Comparison of ENCODE assay signal across 19 mouse cellular contexts in genomic region chr7:65780578-65781370, GRCm38 (mm10).
DNase-seq lines count a peak whose midpoint lies in the region; ATAC-seq and TF ChIP-seq lines count a peak whose summit lies in the region.
"Had no signal": no experiment of that assay in that cellular context is flagged by ENCODE, and none has a peak within 500 bp of the region (broad histone marks: within the 10 kb centered on the region; RNA-seq: fewer than 3 reads in every experiment).

No protein-coding gene starts in this region.

- H3K9ac ChIP-seq in embryonic facial prominence, embryonic 15.5 days: no peak overlapping the region
- H3K9ac ChIP-seq in forebrain, postnatal 0 days: no peak overlapping the region
- no peak overlapping the region for H3K9ac ChIP-seq in limb, embryonic 15.5 days
- H3K9ac ChIP-seq: heart, embryonic 15.5 days; lung, embryonic 15.5 days; midbrain, embryonic 12.5 days; neural tube, embryonic 15.5 days had no signal

- H3K36me3 ChIP-seq in embryonic facial prominence, embryonic 15.5 days: no peaks in the 10 kb centered on the region
- no peaks in the 10 kb centered on the region for H3K36me3 ChIP-seq in forebrain, postnatal 0 days (ENCODE audit: insufficient read depth)
- no peaks in the 10 kb centered on the region for H3K36me3 ChIP-seq in limb, embryonic 15.5 days
- H3K36me3 ChIP-seq: heart, embryonic 15.5 days; lung, embryonic 15.5 days; midbrain, embryonic 12.5 days; neural tube, embryonic 15.5 days had no signal

- no peak for TF ChIP-seq CTCF in forebrain, postnatal 0 days (IDR thresholded peaks at IDR 0.05; ENCODE audit: low read depth)

- 58% methylated on average over 9 of the region's 9 CpGs for WGBS in embryonic facial prominence, embryonic 15.5 days
- WGBS in forebrain, postnatal 0 days: 21% methylated on average over 9 of the region's 9 CpGs
- 26% methylated on average over 9 of the region's 9 CpGs for WGBS in limb, embryonic 15.5 days

- no peaks in the 10 kb centered on the region for H3K27me3 ChIP-seq in embryonic facial prominence, embryonic 15.5 days
- H3K27me3 ChIP-seq in forebrain, postnatal 0 days (ENCODE audit: insufficient read depth, low read length): no peaks in the 10 kb centered on the region
- no peaks in the 10 kb centered on the region for H3K27me3 ChIP-seq in limb, embryonic 15.5 days
- H3K27me3 ChIP-seq: heart, embryonic 15.5 days; lung, embryonic 15.5 days; midbrain, embryonic 12.5 days; neural tube, embryonic 15.5 days had no signal

- DNase-seq in Muller cell, postnatal 12 days (ENCODE audit: inconsistent ontology term): peak; percentile 11
- DNase-seq in forebrain, postnatal 0 days: peak; percentile 4
- DNase-seq in right cerebral cortex, postnatal 14 days: no peak
- DNase-seq in gastrocnemius, adult 8-10 months (ENCODE audit: low spot score in 2 of 2): no peak
- DNase-seq in gastrocnemius, postnatal 10 days: no peak
- DNase-seq: embryo, embryonic 11 days; heart, adult 18-20 months; kidney, adult 9 months; kidney, postnatal 36 days; liver; right cerebral cortex, postnatal 4 days; thymus, adult 18-20 months had no signal

- H3K4me2 ChIP-seq in embryonic facial prominence, embryonic 15.5 days (replicated peaks): 0 out of 2 replicates have a peak overlapping the region, but pooled peaks have one; percentile 17
- no peak overlapping the region for H3K4me2 ChIP-seq in forebrain, postnatal 0 days (ENCODE audit: low read depth)
- peak overlapping the region; percentile 32 for H3K4me2 ChIP-seq in limb, embryonic 15.5 days
- H3K4me2 ChIP-seq: heart, embryonic 15.5 days; lung, embryonic 15.5 days; midbrain, embryonic 12.5 days; neural tube, embryonic 15.5 days had no signal

- H3K27ac ChIP-seq in embryonic facial prominence, embryonic 15.5 days (replicated peaks): peak overlapping the region; percentile 44; the same call in 1 of the 2 replicates
- no peak overlapping the region for H3K27ac ChIP-seq in forebrain, postnatal 0 days (ENCODE audit: low read depth, low read length)
- peak overlapping the region; percentile 71 for H3K27ac ChIP-seq in limb, embryonic 15.5 days
- H3K27ac ChIP-seq: heart, embryonic 15.5 days; lung, embryonic 15.5 days; midbrain, embryonic 12.5 days; neural tube, embryonic 15.5 days had no signal

- no peaks in the 10 kb centered on the region for H3K9me3 ChIP-seq in embryonic facial prominence, embryonic 15.5 days (replicated peaks)
- no peaks in the 10 kb centered on the region for H3K9me3 ChIP-seq in forebrain, postnatal 0 days (ENCODE audit: low read length)
- H3K9me3 ChIP-seq in limb, embryonic 15.5 days: no peaks in the 10 kb centered on the region
- H3K9me3 ChIP-seq: heart, embryonic 15.5 days; lung, embryonic 15.5 days; midbrain, embryonic 12.5 days; neural tube, embryonic 15.5 days had no signal

- no peak for ATAC-seq in embryonic facial prominence, embryonic 15.5 days (ENCODE audit: insufficient number of reproducible peaks, low FRiP score, low TSS enrichment, low read depth)
- ATAC-seq in forebrain, postnatal 0 days: no peak
- ATAC-seq in limb, embryonic 15.5 days (ENCODE audit: insufficient number of reproducible peaks, low FRiP score, low TSS enrichment, low read depth): no peak

- peaks cover 17% of the 10 kb centered on the region; the same call in 1 of the 2 replicates for H3K4me1 ChIP-seq in embryonic facial prominence, embryonic 15.5 days
- H3K4me1 ChIP-seq in forebrain, postnatal 0 days (ENCODE audit: insufficient read depth): no peaks in the 10 kb centered on the region
- peaks cover 29% of the 10 kb centered on the region for H3K4me1 ChIP-seq in limb, embryonic 15.5 days
- H3K4me1 ChIP-seq: heart, embryonic 15.5 days; midbrain, embryonic 12.5 days had no signal

- H3K4me3 ChIP-seq in embryonic facial prominence, embryonic 15.5 days (replicated peaks): no peak overlapping the region
- H3K4me3 ChIP-seq in forebrain, postnatal 0 days (ENCODE audit: low read depth, low read length): no peak overlapping the region
- H3K4me3 ChIP-seq in limb, embryonic 15.5 days: no peak overlapping the region
- H3K4me3 ChIP-seq: heart, embryonic 15.5 days; lung, embryonic 15.5 days; midbrain, embryonic 12.5 days; myocyte; neural tube, embryonic 15.5 days had no signal

Comparison
In these comparisons a context has a peak if more than half of its experiments do, and no peak if none do; other contexts are left out.
1. DNase-seq: peak in Muller cell, postnatal 12 days (single experiment) and forebrain, postnatal 0 days (single experiment); none in right cerebral cortex, postnatal 14 days (single experiment), gastrocnemius, adult 8-10 months (0 of 2) and gastrocnemius, postnatal 10 days (single experiment).